Mouse (Mus musculus) ovary, postnatal 36 days (tissue): ENCODE results near the gene Fmo6.
A peak's percentile ranks its signal among the peaks of the same experiment; 100 is the strongest.

Experiments
- DNase-seq: peaks from one replicate; pipeline ENCODE4 v3.0.0; 2022; ENCODE audit warnings: low spot score, mixed read lengths

The Fmo6 gene

GRCm38 (mm10) chr1:162914932-162915556, 22.3 kb downstream of the Fmo6 start:
- DNase-seq, result no peak

GRCm38 (mm10) chr1:162912085-162912484, 25.2 kb downstream of the Fmo6 start:
- no peak for DNase-seq

- no peak for DNase-seq
Measured at GRCm38 (mm10) chr1:162901879-162902278, 35.4 kb downstream of the Fmo6 start.

- no peak for DNase-seq
Measured at GRCm38 (mm10) chr1:162897838-162898811, 39.2 kb downstream of the Fmo6 start, which contains the start of gene Fmo2. Fmo2 (minus strand) TSS chr1:162898726.

- DNase-seq, result peak; percentile 65
Measured at GRCm38 (mm10) chr1:162895900-162896299, 41.4 kb downstream of the Fmo6 start.

- no peak for DNase-seq
Measured at GRCm38 (mm10) chr1:162893014-162893413, 44.3 kb downstream of the Fmo6 start.

- no peak for DNase-seq
Measured at GRCm38 (mm10) chr1:162891980-162892451, 45.3 kb downstream of the Fmo6 start.

GRCm38 (mm10) chr1:162888646-162889045, 48.7 kb downstream of the Fmo6 start:
- DNase-seq, result no peak

GRCm38 (mm10) chr1:162887644-162888043, 49.7 kb downstream of the Fmo6 start:
- DNase-seq, result no peak

GRCm38 (mm10) chr1:162886138-162886816, 51.0 kb downstream of the Fmo6 start:
- DNase-seq, result no peak

GRCm38 (mm10) chr1:162882681-162883080, 54.6 kb downstream of the Fmo6 start:
- no peak for DNase-seq

- peak; percentile 54 for DNase-seq
Measured at GRCm38 (mm10) chr1:162879595-162880369, 57.5 kb downstream of the Fmo6 start.

GRCm38 (mm10) chr1:162875091-162875490, 62.2 kb downstream of the Fmo6 start:
- no peak for DNase-seq

GRCm38 (mm10) chr1:162871701-162872311, 65.5 kb downstream of the Fmo6 start:
- no peak for DNase-seq

- no peak for DNase-seq
Measured at GRCm38 (mm10) chr1:162870978-162871377, 66.3 kb downstream of the Fmo6 start.

- DNase-seq, result no peak
Measured at GRCm38 (mm10) chr1:162867396-162867795, 69.9 kb downstream of the Fmo6 start.
